In the genomic region with DNA sequence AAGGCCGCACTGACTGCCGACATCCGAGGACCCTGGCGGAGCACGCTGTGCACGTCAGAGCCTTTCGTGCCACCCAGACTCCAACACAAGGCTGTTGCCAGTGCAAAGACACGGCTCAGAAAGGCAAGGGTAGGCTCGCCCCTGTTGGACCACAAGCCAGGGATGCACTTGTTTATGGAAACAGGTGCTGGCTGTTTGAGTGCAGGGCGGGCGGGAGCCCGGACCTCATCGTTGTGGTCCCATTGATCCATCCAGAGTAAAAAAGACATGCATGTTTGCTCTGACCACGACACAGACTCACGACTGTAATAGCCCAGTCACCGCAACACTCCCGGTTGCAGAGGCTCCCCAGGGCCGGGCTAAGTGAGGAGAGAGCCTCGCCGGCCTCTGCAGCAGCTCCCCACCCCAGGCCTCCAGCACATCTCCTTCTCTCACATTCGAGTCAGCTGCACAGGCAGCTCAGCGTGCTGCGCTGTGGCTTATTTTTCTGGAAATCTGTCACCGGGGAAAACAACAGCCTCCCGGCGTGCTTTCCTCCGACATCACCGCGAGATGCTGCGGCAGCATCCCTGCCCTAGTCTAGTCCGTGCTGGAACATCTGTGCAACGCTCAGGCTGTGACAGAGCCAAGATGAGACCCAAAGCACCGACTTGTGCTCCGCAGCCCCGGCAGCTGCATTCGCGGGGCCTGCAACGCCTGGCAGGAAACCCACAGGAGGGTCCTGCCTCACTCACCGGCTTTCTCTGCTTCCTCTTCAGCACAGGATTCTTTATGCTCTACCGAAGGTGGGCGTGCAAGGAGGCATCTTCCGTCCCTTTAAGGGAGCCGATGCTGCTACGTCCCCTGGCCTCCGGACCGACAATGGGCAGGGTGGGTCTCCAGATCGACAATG, we compare ENCODE assay signal across 10 mouse cellular contexts. TPM values are rescaled to one million over a fixed set of nuclear protein-coding genes. Genes with fewer than 3 reads are reported as not detected.
DNase-seq lines count a peak whose midpoint lies in the region; ATAC-seq lines count a peak whose summit lies in the region.
"Had no signal": no experiment of that assay in that cellular context is flagged by ENCODE, and none has a peak within 500 bp of the region (broad histone marks: within the 10 kb centered on the region; RNA-seq: fewer than 3 reads in every experiment).

No protein-coding gene starts in this region.

- WGBS in heart, embryonic 11.5 days (ENCODE audit: insufficient replicate concordance): 13% methylated on average over 47 of the region's 47 CpGs
- WGBS in forebrain, embryonic 15.5 days: 4% methylated on average over 47 of the region's 47 CpGs
- 7% methylated on average over 47 of the region's 47 CpGs for WGBS in midbrain, embryonic 12.5 days

- peak overlapping the region; percentile 56 for H3K4me3 ChIP-seq in heart, embryonic 11.5 days (ENCODE audit: low read depth, low read length)
- H3K4me3 ChIP-seq in forebrain, embryonic 15.5 days: peak overlapping the region; percentile 64
- H3K4me3 ChIP-seq in midbrain, embryonic 12.5 days: peak overlapping the region; percentile 58

- 0 out of 2 replicates have a peak, but pooled peaks have one; percentile 10 for ATAC-seq in heart, embryonic 11.5 days (replicated peaks; ENCODE audit: insufficient number of reproducible peaks, low FRiP score, low TSS enrichment)
- ATAC-seq in forebrain, embryonic 15.5 days (replicated peaks): peak; percentile 73
- peak; percentile 61 for ATAC-seq in midbrain, embryonic 12.5 days (ENCODE audit: low FRiP score, low read depth)

- peaks cover 35% of the 10 kb centered on the region for H3K27me3 ChIP-seq in heart, embryonic 11.5 days (ENCODE audit: control insufficient read depth, insufficient read depth, low read length)
- no peaks in the 10 kb centered on the region for H3K27me3 ChIP-seq in forebrain, embryonic 15.5 days
- peaks cover 10% of the 10 kb centered on the region for H3K27me3 ChIP-seq in midbrain, embryonic 12.5 days

- intact Hi-C loops in heart, postnatal 25 days (cut with DNase I): no loop called here

- H3K9me3 ChIP-seq in heart, embryonic 11.5 days (replicated peaks; ENCODE audit: control insufficient read depth, low read length): no peaks in the 10 kb centered on the region
- H3K9me3 ChIP-seq in forebrain, embryonic 15.5 days: no peaks in the 10 kb centered on the region
- H3K9me3 ChIP-seq in midbrain, embryonic 12.5 days: no peaks in the 10 kb centered on the region
- H3K9me3 ChIP-seq: G1E had no signal

- H3K4me2 ChIP-seq in heart, embryonic 11.5 days: peak overlapping the region; percentile 95
- H3K4me2 ChIP-seq in forebrain, embryonic 15.5 days (replicated peaks): peak overlapping the region; percentile 72
- peak overlapping the region; percentile 89 for H3K4me2 ChIP-seq in midbrain, embryonic 12.5 days (replicated peaks)

- no peak overlapping the region for H3K27ac ChIP-seq in heart, embryonic 11.5 days (ENCODE audit: low read depth, low read length)
- peak overlapping the region; percentile 94 for H3K27ac ChIP-seq in forebrain, embryonic 15.5 days (replicated peaks)
- peak overlapping the region; percentile 83 for H3K27ac ChIP-seq in midbrain, embryonic 12.5 days (replicated peaks)

- DNase-seq in heart, postnatal 25 days (ENCODE audit: low spot score): no peak
- peak; percentile 50 for DNase-seq in cerebellum, adult 11 months
- peak; percentile 24 for DNase-seq in layer of hippocampus, adult 9-10 months (ENCODE audit: low spot score)
- peak; percentile 61 for DNase-seq in thymus, postnatal 0 days (ENCODE audit: low spot score)
- no peak for DNase-seq in urinary bladder, postnatal 25 days (ENCODE audit: low spot score)

- peaks cover 10% of the 10 kb centered on the region for H3K4me1 ChIP-seq in heart, embryonic 11.5 days (ENCODE audit: control insufficient read depth, insufficient read depth, low read length)
- H3K4me1 ChIP-seq in forebrain, embryonic 15.5 days: peaks cover 26% of the 10 kb centered on the region
- H3K4me1 ChIP-seq in midbrain, embryonic 12.5 days: peaks cover 19% of the 10 kb centered on the region

- H3K9ac ChIP-seq in heart, embryonic 11.5 days (ENCODE audit: low read depth, low read length): peak overlapping the region; percentile 30
- H3K9ac ChIP-seq in forebrain, embryonic 15.5 days (replicated peaks): peak overlapping the region; percentile 86
- H3K9ac ChIP-seq in midbrain, embryonic 12.5 days (replicated peaks): peak overlapping the region; percentile 81

- no peaks in the 10 kb centered on the region for H3K36me3 ChIP-seq in heart, embryonic 11.5 days (ENCODE audit: control insufficient read depth, insufficient read depth, low read length)
- no peaks in the 10 kb centered on the region for H3K36me3 ChIP-seq in forebrain, embryonic 15.5 days
- H3K36me3 ChIP-seq in midbrain, embryonic 12.5 days: no peaks in the 10 kb centered on the region
- H3K36me3 ChIP-seq: G1E had no signal

RNA-seq across cellular contexts. Expression of a gene that starts 16.2 kb away (rescaled TPM):
- polyA plus RNA-seq in heart, embryonic 11.5 days (2014; fragmentation: Nextera tagmentation; extraction: Ambion mirVana): 6.8 and 8.2 TPM in 2 replicates
- 1 to 10 TPM; 1.7 to 2.3 TPM for total RNA-seq in heart, postnatal 25 days (2021)
- 62.2 and 69.1 TPM in 2 replicates for polyA plus RNA-seq in forebrain, embryonic 15.5 days (2015; fragmentation: Nextera tagmentation; extraction: Ambion mirVana)
- 30.9 and 32.6 TPM in 2 replicates for polyA plus RNA-seq in midbrain, embryonic 12.5 days (2016; fragmentation: Nextera tagmentation; extraction: Ambion mirVana)
- polyA plus RNA-seq in thymus, postnatal 0 days (2015; fragmentation: Nextera tagmentation; extraction: Ambion mirVana): 7.3 and 9.9 TPM in 2 replicates
- polyA plus RNA-seq: G1E had no signal

RNA-seq across cellular contexts. Expression of a gene that starts 53.0 kb away (rescaled TPM):
- 0.14 and 0.16 TPM in 2 replicates for polyA plus RNA-seq in heart, embryonic 11.5 days (2014; fragmentation: Nextera tagmentation; extraction: Ambion mirVana)
- total RNA-seq in heart, postnatal 25 days (2021): not detected
- 1.8 and 2.6 TPM in 2 replicates for polyA plus RNA-seq in forebrain, embryonic 15.5 days (2015; fragmentation: Nextera tagmentation; extraction: Ambion mirVana)
- 0.27 TPM in 1 of 2 replicates, not detected in the other for polyA plus RNA-seq in midbrain, embryonic 12.5 days (2016; fragmentation: Nextera tagmentation; extraction: Ambion mirVana)
- 0.50 and 0.79 TPM in 2 replicates for polyA plus RNA-seq in thymus, postnatal 0 days (2015; fragmentation: Nextera tagmentation; extraction: Ambion mirVana)
- total RNA-seq: G1E; heart, postnatal 36 days had no signal
- polyA plus RNA-seq: G1E had no signal

Comparison
In these comparisons a context has a peak if more than half of its experiments do, and no peak if none do; other contexts are left out.
1. ATAC-seq: peak in every context shown above with its lines; median percentile 73 in forebrain, embryonic 15.5 days; 61 in midbrain, embryonic 12.5 days; 10 in heart, embryonic 11.5 days.
2. H3K9ac ChIP-seq: peak in every context shown above with its lines; median percentile 86 in forebrain, embryonic 15.5 days; 81 in midbrain, embryonic 12.5 days; 30 in heart, embryonic 11.5 days.
3. DNase-seq: peak in cerebellum, adult 11 months (single experiment), layer of hippocampus, adult 9-10 months (single experiment) and thymus, postnatal 0 days (single experiment); none in heart, postnatal 25 days (single experiment) and urinary bladder, postnatal 25 days (single experiment).
4. Peak in every context shown above with its lines, with median percentiles within 50 percentile points of each other: H3K4me2 ChIP-seq and H3K4me3 ChIP-seq.